Mouse (Mus musculus) cerebellum, adult 2 months (tissue): Measurements from ENCODE around the gene Inf2.

Source experiments
- CTCF ChIP-seq: fragments of 200-500 bp; IDR thresholded peaks from 2 replicates; pipeline ENCODE4 v1.5.1; 2011; ENCODE audit warnings: low read depth, mild to moderate bottlenecking, control low read depth, low read length, moderate library complexity, borderline replicate concordance; ENCODE audit not compliant: insufficient read depth
- POLR2A ChIP-seq: fragments of 200-500 bp; IDR thresholded peaks from 2 replicates; pipeline ENCODE4 v1.6.1; 2011; ENCODE audit warnings: low read length, control low read depth, borderline replicate concordance; ENCODE audit not compliant: insufficient read depth

- TF ChIP-seq CTCF (no peak), POLR2A (no peak)
These were observed 48.3 kb upstream of the Inf2 start for GRCm38 (mm10) chr12:112540321-112540720.
